Mouse (Mus musculus): ENCODE data around the gene Ssr3.

GRCm38 (mm10) chr3:65397566-65397965, 5.1 kb upstream of the Ssr3 start:
- TF ChIP-seq CTCF (IDR thresholded peaks at IDR 0.05; ENCODE audit: control insufficient read depth, insufficient read depth, insufficient replicate concordance, low read depth, low read length): no peak
- TF ChIP-seq POLR2A (IDR thresholded peaks at IDR 0.05; ENCODE audit: control insufficient read depth, low read depth, low read length): no peak

Data from testis, adult 2 months (tissue).